Mouse (Mus musculus) heart, postnatal 0 days (tissue): ENCODE data around the gene Fam107a. TPM values are rescaled to one million over a fixed set of nuclear protein-coding genes. Genes with fewer than 3 reads are reported as not detected.

Experiments used
- ATAC-seq: fragments of 200-750 bp; cut with Nextera tagmentation; 2 replicates; pipeline ENCODE4 v1.8.0; 2017; ENCODE audit warnings: low read depth, moderate number of reproducible peaks, moderate library complexity; ENCODE audit not compliant: insufficient read depth
- DNase-seq: peaks from one replicate; pipeline ENCODE4 v3.0.0-alpha.2; 2016; ENCODE audit warnings: low spot score
- H3K27ac ChIP-seq: fragments of 300-500 bp; sonication (generic); 2 replicates; pipeline ENCODE4 v1.5.1; 2014; ENCODE audit warnings: low read depth, mild to moderate bottlenecking
- H3K27me3 ChIP-seq: fragments of 300-500 bp; sonication (generic); 2 replicates; pipeline ENCODE4 v1.6.1; 2014; ENCODE audit warnings: low read length, mixed read lengths; ENCODE audit not compliant: control insufficient read depth, insufficient read depth
- H3K36me3 ChIP-seq: fragments of 300-500 bp; sonication (generic); replicated peaks from 2 replicates; pipeline ENCODE4 v1.6.1; 2014; ENCODE audit warnings: low read length, mixed read lengths; ENCODE audit not compliant: control insufficient read depth, insufficient read depth
- H3K4me1 ChIP-seq: fragments of 300-500 bp; sonication (generic); 2 replicates; pipeline ENCODE4 v1.6.1; 2014; ENCODE audit warnings: antibody characterized with exemption; ENCODE audit not compliant: control insufficient read depth, insufficient read depth
- H3K4me2 ChIP-seq: fragments of 300-500 bp; sonication (generic); 2 replicates; pipeline ENCODE4 v1.6.1; 2014; ENCODE audit warnings: low read depth, mild to moderate bottlenecking, low read length, moderate library complexity
- H3K4me3 ChIP-seq: fragments of 300-500 bp; sonication (generic); 2 replicates; pipeline ENCODE4 v1.5.1; 2014; ENCODE audit warnings: low read depth, low read length
- H3K9ac ChIP-seq: fragments of 300-500 bp; sonication (generic); replicated peaks from 2 replicates; pipeline ENCODE4 v1.6.1; 2014; ENCODE audit warnings: low read depth, low read length, mixed read lengths
- H3K9me3 ChIP-seq: fragments of 300-500 bp; sonication (generic); replicated peaks from 2 replicates; pipeline ENCODE4 v1.6.1; 2016; ENCODE audit warnings: low read length; ENCODE audit not compliant: control insufficient read depth
- CTCF ChIP-seq: IDR thresholded peaks from 2 replicates; pipeline ENCODE4 v1.5.1; 2016; ENCODE audit warnings: antibody characterized with exemption, control low read depth, low read depth
- EP300 ChIP-seq: IDR thresholded peaks from 2 replicates; pipeline ENCODE4 v1.6.1; 2016; ENCODE audit warnings: antibody characterized with exemption, low read depth
- WGBS: fragments of 180-500 bp; shearing (Covaris S2); extraction: QIAGEN DNeasy Blood & Tissue Kit; methylation state at CpG from one replicate; pipeline ENCODE4 v1.1.7; 2014; 5-methylcytosine and 5-hydroxymethylcytosine counted together
- polyA plus RNA-seq: library from polyadenylated mRNA; unstranded; fragments of >200 nt; fragmentation: Nextera tagmentation; extraction: Ambion mirVana; gene quantifications from 2 replicates; pipeline ENCODE4 v1.2.1, GENCODE M21; 2015
- total RNA-seq: library from RNA; depleted of rRNA; stranded (reverse); fragments of >200 nt; gene quantifications from 2 replicates; pipeline ENCODE4 v1.2.3, GENCODE M21; 2014; ENCODE audit warnings: low replicate concordance; rRNA removed

The Fam107a gene
- 3.2 and 5.0 TPM in 2 replicates for total RNA-seq
- polyA plus RNA-seq, result 0.14 and 0.26 TPM in 2 replicates

DNA sequence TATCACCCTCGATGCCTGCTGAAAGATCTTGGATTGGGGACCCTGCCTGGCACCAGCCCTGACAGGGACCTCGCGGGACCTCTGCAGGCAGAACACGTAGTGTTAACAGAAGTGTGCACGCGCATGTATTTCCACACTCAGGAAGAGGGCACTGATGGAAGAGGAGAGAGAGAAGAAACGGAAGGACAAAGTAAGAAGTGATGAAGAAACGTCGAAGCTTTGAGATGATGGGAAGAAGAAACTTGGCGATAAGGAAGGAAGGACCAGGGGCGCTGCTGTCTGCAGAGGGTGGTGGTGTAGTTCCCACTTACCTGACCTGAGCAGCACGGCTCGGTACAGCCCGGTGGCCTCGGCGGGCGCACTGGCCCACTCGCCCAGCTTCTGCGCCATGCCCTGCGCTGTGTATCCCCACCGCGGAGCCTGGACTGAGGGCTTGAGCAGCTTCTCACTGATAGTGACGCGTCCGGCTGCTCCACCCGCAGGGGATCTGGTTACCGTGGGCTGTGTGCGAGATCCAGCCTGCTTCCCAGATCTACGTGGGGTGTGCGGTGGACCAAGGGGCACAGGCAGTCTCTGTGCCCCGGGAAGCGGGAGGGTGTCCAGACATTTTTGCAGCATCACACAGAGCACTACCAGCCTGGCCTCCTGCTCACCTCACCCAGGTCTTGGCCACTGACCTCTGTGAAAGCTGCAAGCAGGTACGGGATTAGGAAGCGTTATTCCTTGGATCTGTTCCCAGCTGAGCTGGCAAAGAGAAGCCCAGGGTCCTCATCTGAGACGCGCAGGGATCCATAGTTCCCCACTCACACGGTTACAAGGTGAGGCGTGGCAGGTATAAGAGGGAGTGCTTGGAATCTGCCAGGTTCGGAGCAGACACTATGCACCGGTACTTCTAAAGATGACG, at the start of gene Fam107a:
TSS of gene Fam107a (minus strand) at position 830 of the 904 bp plus-strand sequence.
- no peak within 1 kb of the TSS for H3K27ac ChIP-seq
- ATAC-seq (no peak), DNase-seq (no peak)
- 10% methylated on average over 41 of the region's 41 CpGs for WGBS
- peaks cover 40% of the 10 kb centered on the region for H3K27me3 ChIP-seq
- no peak for TF ChIP-seq CTCF
- no peak for TF ChIP-seq EP300
- peak within 1 kb of the TSS; percentile 56 for H3K4me2 ChIP-seq
- H3K4me1 ChIP-seq, result peaks cover 7% of the 10 kb centered on the region
- no peaks in the 10 kb centered on the region for H3K9me3 ChIP-seq
- H3K9ac ChIP-seq, result no peak within 1 kb of the TSS
- no peaks in the 10 kb centered on the region for H3K36me3 ChIP-seq
- H3K4me3 ChIP-seq, result peak within 1 kb of the TSS; percentile 37

DNA sequence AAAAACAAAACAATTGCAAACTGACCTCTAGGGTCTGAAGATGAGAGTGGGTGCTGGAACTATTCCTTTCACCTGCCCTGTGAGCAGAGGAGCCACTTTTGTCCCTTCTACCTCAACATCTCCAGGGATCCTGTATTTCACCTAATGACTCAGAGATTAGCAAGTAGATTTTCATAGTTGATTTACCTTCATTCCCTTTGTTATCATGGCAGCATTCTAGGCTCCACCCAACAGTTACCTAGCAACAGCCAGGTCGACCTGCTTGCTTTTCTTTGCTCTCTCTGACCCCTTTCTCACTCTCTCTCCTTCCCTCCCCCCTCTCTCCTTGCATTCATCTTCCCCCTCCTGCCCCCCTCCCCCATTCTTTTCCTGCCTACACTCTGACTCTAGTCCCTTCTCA, 49.3 kb upstream of the Fam107a start:
- H3K4me3 ChIP-seq, result no peak overlapping the region
- ATAC-seq, result no peak
- no peaks in the 10 kb centered on the region for H3K9me3 ChIP-seq
- TF ChIP-seq CTCF, result no peak
- TF ChIP-seq EP300, result no peak
- H3K27ac ChIP-seq, result no peak overlapping the region
- no peak overlapping the region for H3K9ac ChIP-seq
- H3K4me1 ChIP-seq, result no peaks in the 10 kb centered on the region
- no peaks in the 10 kb centered on the region for H3K27me3 ChIP-seq
- H3K4me2 ChIP-seq, result no peak overlapping the region
- WGBS, result 4% methylated on average over 1 of the region's 1 CpGs
- H3K36me3 ChIP-seq, result no peaks in the 10 kb centered on the region
- DNase-seq, result no peak

DNA sequence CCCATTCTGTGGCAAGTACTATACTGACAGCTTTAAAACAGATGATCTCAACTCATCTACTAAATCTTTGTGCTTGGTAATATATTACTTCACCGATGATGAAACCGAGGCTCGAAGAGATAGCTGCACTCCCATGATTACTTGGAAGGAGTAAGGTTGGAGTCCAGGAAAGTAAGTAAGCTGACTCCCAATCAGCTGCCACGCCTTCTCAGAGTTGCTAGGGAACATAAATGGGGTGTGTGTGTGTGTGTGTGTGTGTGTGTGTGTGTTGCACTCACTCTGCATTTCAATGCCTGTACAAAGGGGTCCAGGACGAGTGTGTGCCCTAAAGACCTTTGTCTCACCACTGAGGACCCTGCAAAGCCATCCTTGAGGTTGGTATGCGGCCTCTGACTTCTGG, 48.0 kb upstream of the Fam107a start:
- H3K9me3 ChIP-seq, result no peaks in the 10 kb centered on the region
- 75% methylated on average over 6 of the region's 6 CpGs for WGBS
- no peak overlapping the region for H3K9ac ChIP-seq
- ATAC-seq (no peak), DNase-seq (no peak)
- H3K4me1 ChIP-seq, result no peaks in the 10 kb centered on the region
- H3K27ac ChIP-seq, result no peak overlapping the region
- TF ChIP-seq EP300, result no peak
- no peak for TF ChIP-seq CTCF
- no peak overlapping the region for H3K4me2 ChIP-seq
- H3K36me3 ChIP-seq, result no peaks in the 10 kb centered on the region
- no peaks in the 10 kb centered on the region for H3K27me3 ChIP-seq
- H3K4me3 ChIP-seq, result no peak overlapping the region

DNA sequence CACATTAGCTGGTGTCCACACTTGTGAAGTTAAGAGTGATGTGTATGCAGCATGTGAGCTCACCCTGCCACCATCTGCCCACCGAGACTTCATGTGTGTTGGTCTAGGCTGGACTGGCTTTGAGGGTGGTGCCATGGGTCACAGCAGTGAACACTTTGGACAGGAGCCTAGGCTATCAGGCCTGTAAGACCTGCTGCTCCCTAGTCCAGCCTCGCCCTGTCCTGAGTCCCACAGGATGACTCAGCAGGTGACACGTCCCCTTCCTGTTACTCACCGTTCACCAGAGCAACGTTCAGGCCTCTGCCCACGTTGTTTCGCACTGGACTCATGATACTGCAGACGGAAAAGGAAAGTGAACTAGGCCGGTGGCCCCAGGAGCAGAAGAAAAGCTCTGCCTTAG, 39.0 kb upstream of the Fam107a start:
- no peak overlapping the region for H3K4me2 ChIP-seq
- 56% methylated on average over 9 of the region's 9 CpGs for WGBS
- no peak overlapping the region for H3K4me3 ChIP-seq
- H3K9me3 ChIP-seq, result no peaks in the 10 kb centered on the region
- H3K36me3 ChIP-seq, result no peaks in the 10 kb centered on the region
- H3K9ac ChIP-seq, result no peak overlapping the region
- no peaks in the 10 kb centered on the region for H3K4me1 ChIP-seq
- H3K27me3 ChIP-seq, result no peaks in the 10 kb centered on the region
- ATAC-seq (0 out of 2 replicates have a peak, but pooled peaks have one; percentile 27), DNase-seq (no peak)
- H3K27ac ChIP-seq, result no peak overlapping the region
- no peak for TF ChIP-seq CTCF
- no peak for TF ChIP-seq EP300

DNA sequence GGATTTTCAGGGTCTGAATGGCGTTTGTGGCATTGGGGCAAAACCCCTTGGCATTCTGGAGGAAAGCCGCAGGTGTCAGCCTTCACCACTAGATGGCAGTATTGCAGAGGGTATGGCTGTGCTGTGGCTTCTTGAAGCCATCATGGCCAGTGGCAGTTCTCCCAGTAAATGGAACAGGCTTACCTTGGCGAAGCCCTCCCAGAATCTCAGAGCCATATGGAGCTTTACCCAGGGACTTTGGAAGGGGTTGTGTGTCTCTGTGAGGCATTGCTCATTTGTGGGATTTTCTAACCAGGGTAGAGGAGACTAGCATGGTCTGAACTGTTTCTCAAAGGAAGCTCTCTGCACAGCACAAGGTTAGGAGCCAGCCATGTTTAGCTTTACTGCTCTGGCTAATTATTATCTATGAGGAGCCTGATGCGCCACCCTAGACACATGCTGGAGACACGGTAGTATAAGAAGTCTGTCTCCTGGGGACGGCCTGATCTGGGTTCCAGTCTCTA, 38.2 kb upstream of the Fam107a start:
- H3K4me3 ChIP-seq, result no peak overlapping the region
- 37% methylated on average over 6 of the region's 6 CpGs for WGBS
- ATAC-seq, result 0 out of 2 replicates have a peak, but pooled peaks have one; percentile 58
- H3K27ac ChIP-seq, result no peak overlapping the region
- peak; percentile 92 for TF ChIP-seq CTCF
- TF ChIP-seq EP300, result no peak
- peak; percentile 57 for DNase-seq
- H3K9ac ChIP-seq, result no peak overlapping the region
- no peaks in the 10 kb centered on the region for H3K4me1 ChIP-seq
- H3K36me3 ChIP-seq, result no peaks in the 10 kb centered on the region
- no peak overlapping the region for H3K4me2 ChIP-seq
- no peaks in the 10 kb centered on the region for H3K9me3 ChIP-seq
- H3K27me3 ChIP-seq, result no peaks in the 10 kb centered on the region
